Mouse (Mus musculus) hindbrain, embryonic 14.5 days (tissue): ENCODE data around the gene Mmrn2. TPM values are rescaled to one million over a fixed set of nuclear protein-coding genes. Genes with fewer than 3 reads are reported as not detected.

Experiments
- ATAC-seq: fragments of 200-750 bp; cut with Nextera tagmentation; 2 replicates; pipeline ENCODE4 v1.8.0; 2017; ENCODE audit warnings: moderate number of reproducible peaks, mild to moderate bottlenecking, moderate TSS enrichment, moderate library complexity; ENCODE audit not compliant: low FRiP score
- DNase-seq: peaks from one replicate; pipeline ENCODE4 v3.0.0-alpha.2; 2015; ENCODE audit warnings: low spot score
- H3K27ac ChIP-seq: fragments of 300-500 bp; sonication (generic); 2 replicates; pipeline ENCODE4 v1.5.1; 2014; ENCODE audit warnings: mild to moderate bottlenecking, moderate library complexity
- H3K27me3 ChIP-seq: fragments of 300-500 bp; sonication (generic); 2 replicates; pipeline ENCODE4 v1.6.1; 2014; ENCODE audit warnings: mild to moderate bottlenecking, low read length, mixed read lengths; ENCODE audit not compliant: control insufficient read depth, insufficient read depth
- H3K36me3 ChIP-seq: fragments of 300-500 bp; sonication (generic); replicated peaks from 2 replicates; pipeline ENCODE4 v1.6.1; 2014; ENCODE audit not compliant: control insufficient read depth, insufficient read depth
- H3K4me1 ChIP-seq: fragments of 300-500 bp; sonication (generic); replicated peaks from 2 replicates; pipeline ENCODE4 v1.6.1; 2014; ENCODE audit warnings: antibody characterized with exemption, low read length, mixed read lengths; ENCODE audit not compliant: control insufficient read depth, insufficient read depth
- H3K4me2 ChIP-seq: fragments of 300-500 bp; sonication (generic); replicated peaks from 2 replicates; pipeline ENCODE4 v1.6.1; 2014; ENCODE audit warnings: mild to moderate bottlenecking, moderate library complexity
- H3K4me3 ChIP-seq: fragments of 300-500 bp; sonication (generic); replicated peaks from 2 replicates; pipeline ENCODE4 v1.5.1; 2014; ENCODE audit warnings: mild to moderate bottlenecking, low read length
- H3K9ac ChIP-seq: fragments of 300-500 bp; sonication (generic); 2 replicates; pipeline ENCODE4 v1.6.1; 2014
- H3K9me3 ChIP-seq: fragments of 300-500 bp; sonication (generic); 2 replicates; pipeline ENCODE4 v1.6.1; 2016; ENCODE audit warnings: low read length; ENCODE audit not compliant: control insufficient read depth
- WGBS: fragments of 180-500 bp; shearing (Covaris S2); extraction: QIAGEN DNeasy Blood & Tissue Kit; methylation state at CpG from one replicate; pipeline ENCODE4 v1.1.7; 2014; 5-methylcytosine and 5-hydroxymethylcytosine counted together
- polyA plus RNA-seq: library from polyadenylated mRNA; unstranded; fragments of >200 nt; fragmentation: Nextera tagmentation; extraction: Ambion mirVana; gene quantifications from 2 replicates; pipeline ENCODE4 v1.2.1, GENCODE M21; 2014

The Mmrn2 gene
- polyA plus RNA-seq, 1 experiment from 2014 or later = 5.3 TPM

DNA sequence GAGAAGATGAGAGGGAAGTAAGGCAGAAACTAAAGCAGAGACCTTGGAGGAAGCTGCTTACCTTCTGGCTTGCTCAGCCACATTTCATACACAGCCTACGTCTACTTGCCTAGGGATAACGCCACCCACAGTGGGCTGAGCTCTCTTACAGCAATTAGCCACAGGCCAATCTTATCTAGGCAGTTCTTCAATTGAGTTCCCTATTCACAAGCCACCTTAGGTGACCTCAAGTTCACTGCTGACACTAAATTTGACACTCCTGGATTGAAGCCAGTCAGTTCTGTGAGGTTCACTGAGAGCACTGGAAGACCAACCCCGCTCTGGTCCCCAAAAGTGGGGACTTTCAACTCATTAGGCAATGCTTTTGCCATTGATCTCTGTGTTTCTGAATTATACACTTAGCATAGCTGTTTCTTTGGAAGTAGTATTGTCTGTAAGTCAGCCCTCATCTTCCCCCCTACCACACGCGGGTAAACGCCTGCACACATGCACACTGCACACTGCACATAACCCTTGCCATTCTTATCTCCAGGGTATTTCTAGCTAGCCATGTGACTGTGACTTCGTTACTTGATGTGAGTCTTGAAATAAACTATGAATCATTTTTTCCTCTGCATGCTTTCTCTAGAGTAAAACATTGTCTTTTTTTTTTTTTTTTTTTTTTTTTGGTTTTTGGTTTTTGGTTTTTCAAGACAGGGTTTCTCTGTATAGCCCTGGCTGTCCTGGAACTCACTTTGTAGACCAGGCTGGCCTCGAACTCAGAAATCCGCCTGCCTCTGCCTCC lies 7.8 kb downstream of the Mmrn2 start:
- no peaks in the 10 kb centered on the region for H3K9me3 ChIP-seq
- H3K4me2 ChIP-seq = no peak overlapping the region
- no peaks in the 10 kb centered on the region for H3K27me3 ChIP-seq
- H3K36me3 ChIP-seq = no peaks in the 10 kb centered on the region
- H3K9ac ChIP-seq = no peak overlapping the region
- no peak overlapping the region for H3K4me3 ChIP-seq
- H3K4me1 ChIP-seq = 0 out of 2 replicates have a peak, but pooled peaks cover 10% of the 10 kb centered on the region
- ATAC-seq (no peak), DNase-seq (no peak)
- no peak overlapping the region for H3K27ac ChIP-seq
- WGBS = 95% methylated on average over 9 of the region's 9 CpGs

DNA sequence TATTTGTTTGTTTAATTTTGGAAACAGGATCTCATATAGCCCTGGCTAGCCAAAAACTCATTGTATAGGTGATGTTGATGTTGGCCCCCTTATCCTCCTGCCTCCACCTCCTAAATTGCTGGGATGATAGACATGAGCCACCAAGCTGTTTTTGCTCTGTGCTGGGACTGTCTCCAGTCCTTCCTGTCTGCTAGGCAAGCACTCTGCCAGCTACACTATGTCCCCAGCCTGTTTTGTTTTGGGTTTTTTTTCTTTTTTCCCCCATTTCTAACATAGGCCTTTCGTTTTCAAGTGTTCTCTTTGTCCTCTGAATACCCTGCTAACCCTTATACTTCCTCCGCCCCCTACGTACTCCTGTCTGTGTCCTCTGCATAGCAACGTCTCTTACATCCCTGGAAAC lies 18.0 kb downstream of the Mmrn2 start:
- Histone ChIP-seq H3K9ac (no peak overlapping the region), H3K27me3 (no peaks in the 10 kb centered on the region), H3K36me3 (0 out of 2 replicates have a peak, but pooled peaks cover 5% of the 10 kb centered on the region), H3K4me3 (no peak overlapping the region), H3K4me1 (no peaks in the 10 kb centered on the region), H3K4me2 (no peak overlapping the region), H3K27ac (no peak overlapping the region), H3K9me3 (no peaks in the 10 kb centered on the region)
- ATAC-seq (no peak), DNase-seq (no peak)
- 51% methylated on average over 4 of the region's 4 CpGs for WGBS

DNA sequence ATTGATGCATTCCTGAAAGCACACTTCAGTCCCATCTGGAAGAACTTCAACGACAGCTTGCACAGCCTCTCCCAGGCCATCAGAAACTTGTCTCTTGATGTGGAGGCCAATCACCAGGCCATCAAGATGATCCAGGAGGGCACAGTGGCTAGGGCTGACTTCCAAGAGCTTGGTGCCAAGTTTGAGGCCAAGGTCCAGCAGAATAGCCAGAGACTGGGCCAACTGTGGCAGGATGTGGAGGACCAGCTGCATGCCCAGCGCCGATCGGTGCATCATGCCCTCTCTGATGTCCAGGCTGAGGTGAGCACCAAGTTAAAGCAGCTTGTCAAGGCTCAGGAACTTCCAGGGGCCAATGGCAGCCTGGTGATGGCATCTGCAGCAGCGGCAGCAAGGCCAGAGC lies 22.6 kb downstream of the Mmrn2 start:
- ATAC-seq = no peak
- no peak overlapping the region for H3K4me3 ChIP-seq
- H3K36me3 ChIP-seq = peaks cover 18% of the 10 kb centered on the region
- DNase-seq = no peak
- H3K9me3 ChIP-seq = no peaks in the 10 kb centered on the region
- H3K4me2 ChIP-seq = no peak overlapping the region
- no peaks in the 10 kb centered on the region for H3K4me1 ChIP-seq
- H3K27ac ChIP-seq = no peak overlapping the region
- H3K27me3 ChIP-seq = no peaks in the 10 kb centered on the region
- H3K9ac ChIP-seq = no peak overlapping the region
- 97% methylated on average over 5 of the region's 5 CpGs for WGBS

DNA sequence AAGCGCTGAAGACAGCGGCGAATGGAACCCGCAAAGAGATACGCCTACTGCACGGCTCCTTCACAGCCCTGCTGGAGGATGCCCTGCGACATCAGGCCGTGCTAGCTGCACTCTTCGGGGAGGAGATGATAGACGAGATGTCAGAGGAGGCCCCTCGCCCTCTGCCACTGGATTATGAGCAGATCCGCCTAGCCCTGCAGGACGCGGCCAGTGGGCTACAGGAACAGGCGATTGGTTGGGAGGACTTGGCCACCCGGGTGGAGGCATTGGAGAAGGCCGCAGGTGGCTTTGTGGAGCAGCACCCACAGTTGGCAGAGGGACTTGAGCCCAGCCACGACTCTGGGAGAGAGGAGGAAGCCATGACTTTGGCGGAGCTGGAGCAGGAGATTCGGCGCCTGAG lies 23.6 kb downstream of the Mmrn2 start:
- H3K27ac ChIP-seq = no peak overlapping the region
- ATAC-seq (0 out of 2 replicates have a peak, but pooled peaks have one; percentile 11), DNase-seq (no peak)
- no peak overlapping the region for H3K4me3 ChIP-seq
- WGBS = 90% methylated on average over 21 of the region's 21 CpGs
- H3K4me1 ChIP-seq = no peaks in the 10 kb centered on the region
- peaks cover 23% of the 10 kb centered on the region for H3K36me3 ChIP-seq
- H3K27me3 ChIP-seq = no peaks in the 10 kb centered on the region
- no peaks in the 10 kb centered on the region for H3K9me3 ChIP-seq
- no peak overlapping the region for H3K9ac ChIP-seq
- no peak overlapping the region for H3K4me2 ChIP-seq

DNA sequence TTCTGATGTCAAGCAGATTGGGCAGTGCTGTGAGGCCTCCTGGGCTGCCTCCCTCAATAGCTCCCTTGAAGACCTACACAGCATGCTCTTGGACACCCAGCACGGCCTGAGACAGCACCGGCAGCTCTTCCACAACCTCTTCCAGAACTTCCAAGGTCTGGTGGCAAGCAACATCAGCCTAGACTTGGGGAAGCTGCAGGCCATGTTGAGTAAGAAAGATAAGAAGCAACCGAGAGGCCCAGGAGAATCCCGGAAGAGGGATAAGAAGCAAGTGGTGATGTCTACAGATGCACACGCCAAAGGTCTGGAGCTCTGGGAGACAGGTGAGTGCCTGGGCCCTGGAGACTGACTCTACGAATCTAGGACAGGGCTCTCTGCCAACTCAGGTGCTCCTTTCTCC lies 24.0 kb downstream of the Mmrn2 start:
- Histone ChIP-seq H3K9ac (no peak overlapping the region), H3K9me3 (no peaks in the 10 kb centered on the region), H3K27ac (no peak overlapping the region), H3K4me3 (no peak overlapping the region), H3K36me3 (peaks cover 23% of the 10 kb centered on the region), H3K27me3 (no peaks in the 10 kb centered on the region), H3K4me2 (no peak overlapping the region), H3K4me1 (no peaks in the 10 kb centered on the region)
- DNase-seq = no peak
- 92% methylated on average over 6 of the region's 6 CpGs for WGBS
- ATAC-seq = no peak

DNA sequence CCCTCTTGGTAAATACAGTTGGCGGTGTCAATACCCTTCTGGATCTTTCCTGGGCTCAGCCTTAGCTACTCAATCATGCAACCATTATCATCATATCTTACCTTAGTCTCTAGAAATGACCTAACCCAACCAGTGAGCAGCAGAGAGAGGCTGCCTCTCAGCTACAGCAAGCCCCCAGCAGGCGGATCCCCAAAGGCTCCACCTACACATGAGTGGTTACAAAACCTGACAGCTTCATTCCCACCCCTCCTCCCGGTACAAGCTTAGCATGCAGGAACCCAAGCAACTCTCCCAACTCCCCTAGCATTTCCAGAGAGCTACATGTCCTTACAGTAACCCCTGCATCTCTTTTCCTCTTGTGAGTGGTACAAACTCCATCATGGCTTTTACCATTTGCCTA lies 24.8 kb downstream of the Mmrn2 start:
- Histone ChIP-seq H3K4me1 (no peaks in the 10 kb centered on the region), H3K4me2 (no peak overlapping the region), H3K27me3 (no peaks in the 10 kb centered on the region), H3K27ac (no peak overlapping the region), H3K4me3 (no peak overlapping the region), H3K9ac (no peak overlapping the region), H3K36me3 (peaks cover 28% of the 10 kb centered on the region), H3K9me3 (no peaks in the 10 kb centered on the region)
- 98% methylated on average over 3 of the region's 3 CpGs for WGBS
- ATAC-seq (no peak), DNase-seq (no peak)

DNA sequence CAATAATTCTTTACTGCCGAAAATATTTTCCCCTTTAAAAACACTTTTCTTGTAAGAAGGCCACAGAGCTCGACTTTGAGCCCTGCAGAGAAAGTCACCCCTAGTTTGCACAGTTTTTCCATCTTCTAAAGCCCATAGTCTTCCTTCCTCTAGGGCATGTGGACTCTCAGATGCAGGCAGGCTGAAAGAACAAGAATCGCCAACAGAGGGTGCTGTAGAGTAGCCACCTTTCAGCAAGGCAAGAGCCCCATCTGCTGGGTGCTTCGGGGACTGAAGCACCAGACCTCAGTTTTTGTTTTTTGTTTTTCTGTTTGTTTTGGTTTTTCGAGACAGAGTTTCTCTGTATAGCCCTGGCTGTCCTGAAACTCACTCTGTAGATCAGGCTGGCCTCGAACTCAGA lies 25.9 kb downstream of the Mmrn2 start:
- Histone ChIP-seq H3K4me2 (no peak overlapping the region), H3K27me3 (no peaks in the 10 kb centered on the region), H3K27ac (no peak overlapping the region), H3K9ac (no peak overlapping the region), H3K4me3 (no peak overlapping the region), H3K4me1 (no peaks in the 10 kb centered on the region), H3K9me3 (no peaks in the 10 kb centered on the region), H3K36me3 (peaks cover 31% of the 10 kb centered on the region)
- ATAC-seq (no peak), DNase-seq (peak; percentile 58)
- WGBS = 52% methylated on average over 6 of the region's 6 CpGs

DNA sequence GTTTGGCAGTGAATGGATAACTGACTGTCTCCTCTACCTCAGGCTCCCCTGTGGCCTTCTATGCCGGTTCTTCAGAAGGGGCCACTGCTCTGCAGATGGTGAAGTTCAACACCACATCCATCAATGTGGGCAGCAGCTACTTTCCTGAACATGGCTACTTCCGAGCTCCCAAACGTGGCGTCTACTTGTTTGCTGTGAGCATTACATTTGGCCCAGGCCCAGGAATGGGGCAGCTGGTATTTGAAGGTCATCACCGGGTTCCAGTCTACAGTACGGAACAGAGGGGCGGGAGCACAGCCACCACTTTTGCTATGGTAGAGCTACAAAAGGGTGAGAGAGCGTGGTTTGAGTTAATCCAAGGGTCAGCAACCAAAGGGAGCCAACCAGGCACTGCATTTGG lies 27.6 kb downstream of the Mmrn2 start:
- ATAC-seq = no peak
- WGBS = 89% methylated on average over 8 of the region's 8 CpGs
- Histone ChIP-seq H3K4me2 (no peak overlapping the region), H3K9me3 (no peaks in the 10 kb centered on the region), H3K4me3 (no peak overlapping the region), H3K9ac (no peak overlapping the region), H3K4me1 (no peaks in the 10 kb centered on the region), H3K27ac (no peak overlapping the region), H3K36me3 (peaks cover 45% of the 10 kb centered on the region), H3K27me3 (no peaks in the 10 kb centered on the region)
- DNase-seq = no peak

DNA sequence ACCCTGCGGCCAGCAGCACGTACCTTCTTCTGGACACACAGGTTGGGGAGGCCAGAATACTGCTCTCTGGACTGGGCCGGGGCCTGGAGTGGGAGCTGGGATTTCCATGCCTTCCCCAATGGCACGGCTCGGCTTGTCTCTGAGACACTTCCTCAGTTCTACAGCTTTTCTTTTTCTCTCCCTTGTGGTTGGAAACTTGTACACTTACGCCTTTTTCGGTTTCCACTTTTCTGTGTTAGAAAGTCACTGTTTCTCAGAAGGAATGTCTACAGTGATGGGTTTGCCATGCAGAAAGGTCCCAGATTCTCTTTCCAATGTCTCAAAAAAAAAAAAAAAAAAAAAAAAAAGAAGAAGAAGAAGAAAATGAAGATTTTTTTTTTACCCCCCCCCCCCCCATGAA lies 28.2 kb downstream of the Mmrn2 start:
- Histone ChIP-seq H3K36me3 (peaks cover 46% of the 10 kb centered on the region), H3K9ac (no peak overlapping the region), H3K9me3 (no peaks in the 10 kb centered on the region), H3K4me2 (no peak overlapping the region), H3K4me1 (no peaks in the 10 kb centered on the region), H3K4me3 (no peak overlapping the region), H3K27ac (no peak overlapping the region), H3K27me3 (no peaks in the 10 kb centered on the region)
- DNase-seq (no peak), ATAC-seq (no peak)
- 96% methylated on average over 7 of the region's 7 CpGs for WGBS

DNA sequence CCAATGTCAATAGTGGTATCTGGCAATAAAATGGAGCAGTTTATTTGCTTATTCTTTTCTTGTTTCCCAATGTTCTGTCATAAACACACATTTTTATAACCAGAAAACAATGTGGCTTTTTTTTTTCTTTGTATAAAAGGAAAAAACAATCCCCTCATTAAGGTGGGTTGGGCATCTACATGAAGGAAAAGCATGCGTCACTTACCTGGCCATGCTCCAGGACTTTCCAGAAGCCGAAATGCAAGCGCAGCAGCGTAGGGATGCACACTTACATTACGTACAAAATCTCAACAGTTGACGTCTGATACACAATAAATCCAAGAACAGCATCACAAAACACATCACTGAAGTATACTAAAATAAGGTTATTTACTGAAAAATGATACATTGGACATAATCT lies 35.5 kb downstream of the Mmrn2 start:
- Histone ChIP-seq H3K27me3 (no peaks in the 10 kb centered on the region), H3K9me3 (no peaks in the 10 kb centered on the region), H3K36me3 (peaks cover 64% of the 10 kb centered on the region), H3K4me3 (no peak overlapping the region), H3K27ac (no peak overlapping the region), H3K9ac (no peak overlapping the region), H3K4me1 (no peaks in the 10 kb centered on the region), H3K4me2 (no peak overlapping the region)
- WGBS = 95% methylated on average over 6 of the region's 6 CpGs
- DNase-seq = no peak
- ATAC-seq = no peak
